Mouse (Mus musculus): ENCODE measurements around the gene Kirrel. TPM values are rescaled to one million over a fixed set of nuclear protein-coding genes. Genes with fewer than 3 reads are reported as not detected.

Gene Kirrel
- total and polyA plus RNA-seq, 2 experiments from 2014 or later: 2.9 to 11.3 TPM

DNA sequence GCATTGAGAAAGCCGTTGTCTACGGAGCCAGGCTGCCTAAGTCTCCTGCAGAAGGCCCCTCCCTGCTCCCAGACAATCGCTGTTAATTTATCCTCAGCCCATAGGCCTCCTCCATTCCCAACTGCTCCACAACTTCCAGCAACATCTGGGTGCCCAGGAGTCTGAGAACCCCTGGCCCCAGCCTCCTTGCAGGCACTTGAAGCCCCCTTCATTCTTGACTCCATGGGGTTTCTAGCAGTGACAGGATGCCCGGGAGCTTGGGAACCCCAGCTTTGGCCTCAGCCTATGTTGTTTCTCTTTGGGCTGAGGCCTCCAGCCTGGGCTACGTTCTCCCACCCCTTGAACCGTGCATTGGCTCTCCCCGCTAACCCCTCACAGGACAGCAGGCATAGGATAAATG lies 98.4 kb downstream of the Kirrel start:
- DNase-seq (ENCODE audit: low spot score) (no peak), ATAC-seq (no peak)
- Histone ChIP-seq H3K36me3 (ENCODE audit: insufficient read depth, low read length) (no peaks in the 10 kb centered on the region), H3K9me3 (ENCODE audit: low read length) (no peaks in the 10 kb centered on the region), H3K27me3 (ENCODE audit: insufficient read depth, low read length) (no peaks in the 10 kb centered on the region), H3K27ac (no peak overlapping the region), H3K4me3 (ENCODE audit: low read length) (no peak overlapping the region), H3K9ac (replicated peaks; ENCODE audit: low read length) (no peak overlapping the region), H3K4me2 (ENCODE audit: low read depth, low read length) (no peak overlapping the region), H3K4me1 (ENCODE audit: insufficient read depth, low read length) (no peaks in the 10 kb centered on the region)
- WGBS: 82% methylated on average over 7 of the region's 7 CpGs
- TF ChIP-seq CTCF (IDR thresholded peaks at IDR 0.05; ENCODE audit: low read depth): no peak

DNA sequence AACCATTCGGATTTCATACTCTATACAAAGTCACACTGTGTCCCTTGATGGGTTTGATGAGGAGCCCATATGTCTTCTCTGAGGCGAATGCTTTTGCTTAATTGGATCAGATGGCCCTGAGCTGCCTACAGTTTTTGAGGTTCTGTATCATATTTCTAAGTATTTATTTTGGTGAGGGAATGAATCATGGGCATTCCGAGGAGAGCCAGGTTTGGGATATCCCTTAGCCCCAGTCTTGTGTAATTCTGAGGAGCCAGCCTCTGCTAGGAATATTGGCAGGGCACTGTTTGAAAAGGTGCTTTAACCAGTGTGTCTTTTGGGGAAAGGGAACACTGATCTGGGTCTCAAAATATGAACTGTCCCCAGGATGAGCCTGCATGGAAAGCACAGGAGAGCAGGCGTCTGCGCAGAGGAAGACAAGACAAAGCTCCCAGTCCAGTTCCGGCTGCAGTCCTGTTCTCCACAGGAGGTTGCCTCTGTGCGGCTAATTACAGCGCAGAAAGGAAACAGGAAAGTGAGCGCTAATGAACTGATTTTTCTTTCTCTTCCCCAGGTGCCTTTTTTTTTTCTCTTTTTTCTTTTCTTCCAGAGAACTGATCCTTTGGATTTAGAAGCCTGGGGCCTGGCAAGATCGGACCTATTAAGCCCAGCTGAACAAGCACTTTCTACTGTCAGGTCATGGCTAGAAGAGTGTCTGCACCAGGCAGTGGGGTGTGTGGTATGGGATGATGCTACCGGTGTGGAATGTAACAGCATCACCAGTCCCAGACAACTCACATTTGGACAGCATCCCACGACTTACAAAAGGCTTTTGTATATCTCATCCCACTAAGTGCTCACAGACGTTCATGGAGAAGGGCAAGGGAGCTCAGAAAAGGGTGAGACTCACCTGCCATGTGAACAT lies 101.7 kb downstream of the Kirrel start:
- peak; percentile 64; the same call in 1 of the 2 replicates for ATAC-seq
- Histone ChIP-seq H3K27ac (0 out of 2 replicates have a peak overlapping the region, but pooled peaks have one; percentile 11), H3K4me3 (ENCODE audit: low read length) (no peak overlapping the region), H3K4me1 (ENCODE audit: insufficient read depth, low read length) (no peaks in the 10 kb centered on the region), H3K36me3 (ENCODE audit: insufficient read depth, low read length) (no peaks in the 10 kb centered on the region), H3K4me2 (ENCODE audit: low read depth, low read length) (no peak overlapping the region; the same call in 1 of the 2 replicates), H3K9ac (replicated peaks; ENCODE audit: low read length) (no peak overlapping the region), H3K27me3 (ENCODE audit: insufficient read depth, low read length) (no peaks in the 10 kb centered on the region), H3K9me3 (ENCODE audit: low read length) (no peaks in the 10 kb centered on the region)
- WGBS: 27% methylated on average over 13 of the region's 13 CpGs
- TF ChIP-seq CTCF (IDR thresholded peaks at IDR 0.05; ENCODE audit: low read depth): no peak
- peak; percentile 55 for DNase-seq (ENCODE audit: low spot score)

DNA sequence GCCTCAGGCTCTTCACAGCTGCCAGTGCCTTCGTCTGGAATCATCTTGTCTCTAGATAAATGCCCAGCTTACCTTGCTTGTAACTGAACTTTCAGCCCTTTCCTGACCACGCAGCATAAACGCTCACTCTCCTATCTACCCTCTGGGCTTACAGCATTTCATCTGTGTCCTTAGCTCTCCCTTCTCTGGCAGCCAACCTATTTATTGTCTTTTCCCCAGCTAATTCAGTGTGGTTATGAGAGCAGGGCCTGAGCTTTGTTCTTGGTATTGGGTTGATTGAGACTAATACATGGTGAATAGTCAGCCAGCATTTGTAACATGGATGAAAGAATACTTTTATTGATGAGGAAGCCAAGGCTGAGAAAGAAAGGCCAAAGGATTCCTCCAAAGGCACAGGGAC lies 102.4 kb downstream of the Kirrel start:
- Histone ChIP-seq H3K4me3 (ENCODE audit: low read length) (no peak overlapping the region), H3K4me1 (ENCODE audit: insufficient read depth, low read length) (no peaks in the 10 kb centered on the region), H3K36me3 (ENCODE audit: insufficient read depth, low read length) (no peaks in the 10 kb centered on the region), H3K27me3 (ENCODE audit: insufficient read depth, low read length) (no peaks in the 10 kb centered on the region), H3K27ac (0 out of 2 replicates have a peak overlapping the region, but pooled peaks have one; percentile 11), H3K4me2 (ENCODE audit: low read depth, low read length) (no peak overlapping the region), H3K9ac (replicated peaks; ENCODE audit: low read length) (no peak overlapping the region), H3K9me3 (ENCODE audit: low read length) (no peaks in the 10 kb centered on the region)
- WGBS: 69% methylated on average over 3 of the region's 3 CpGs
- no peak for ATAC-seq
- DNase-seq (ENCODE audit: low spot score): no peak
- TF ChIP-seq CTCF (IDR thresholded peaks at IDR 0.05; ENCODE audit: low read depth): no peak

GRCm38 (mm10) chr3:87067396-87067975 lies 107.1 kb downstream of the Kirrel start:
- Histone ChIP-seq H3K4me3 (ENCODE audit: low read length) (no peak overlapping the region), H3K36me3 (ENCODE audit: insufficient read depth, low read length) (no peaks in the 10 kb centered on the region), H3K27ac (no peak overlapping the region), H3K27me3 (ENCODE audit: insufficient read depth, low read length) (no peaks in the 10 kb centered on the region), H3K4me1 (ENCODE audit: insufficient read depth, low read length) (no peaks in the 10 kb centered on the region), H3K9ac (replicated peaks; ENCODE audit: low read length) (no peak overlapping the region), H3K4me2 (ENCODE audit: low read depth, low read length) (no peak overlapping the region), H3K9me3 (ENCODE audit: low read length) (no peaks in the 10 kb centered on the region)
- 87% methylated on average over 8 of the region's 8 CpGs for whole genome bisulfite sequencing
- TF ChIP-seq CTCF (IDR thresholded peaks at IDR 0.05; ENCODE audit: low read depth): no peak
- DNase-seq (ENCODE audit: low spot score) (no peak), ATAC-seq (no peak)

GRCm38 (mm10) chr3:87053939-87054338 lies 120.6 kb downstream of the Kirrel start:
- H3K36me3 ChIP-seq (ENCODE audit: insufficient read depth, low read length): no peaks in the 10 kb centered on the region
- TF ChIP-seq CTCF (IDR thresholded peaks at IDR 0.05; ENCODE audit: low read depth): no peak
- H3K27me3 ChIP-seq (ENCODE audit: insufficient read depth, low read length): no peaks in the 10 kb centered on the region
- H3K27ac ChIP-seq: no peak overlapping the region
- no peak overlapping the region for H3K4me3 ChIP-seq (ENCODE audit: low read length)
- no peak overlapping the region for H3K4me2 ChIP-seq (ENCODE audit: low read depth, low read length)
- DNase-seq (ENCODE audit: low spot score) (no peak), ATAC-seq (no peak)
- H3K4me1 ChIP-seq (ENCODE audit: insufficient read depth, low read length): no peaks in the 10 kb centered on the region
- 74% methylated on average over 1 of the region's 1 CpGs for WGBS
- no peak overlapping the region for H3K9ac ChIP-seq (replicated peaks; ENCODE audit: low read length)
- H3K9me3 ChIP-seq (ENCODE audit: low read length): no peaks in the 10 kb centered on the region

DNA sequence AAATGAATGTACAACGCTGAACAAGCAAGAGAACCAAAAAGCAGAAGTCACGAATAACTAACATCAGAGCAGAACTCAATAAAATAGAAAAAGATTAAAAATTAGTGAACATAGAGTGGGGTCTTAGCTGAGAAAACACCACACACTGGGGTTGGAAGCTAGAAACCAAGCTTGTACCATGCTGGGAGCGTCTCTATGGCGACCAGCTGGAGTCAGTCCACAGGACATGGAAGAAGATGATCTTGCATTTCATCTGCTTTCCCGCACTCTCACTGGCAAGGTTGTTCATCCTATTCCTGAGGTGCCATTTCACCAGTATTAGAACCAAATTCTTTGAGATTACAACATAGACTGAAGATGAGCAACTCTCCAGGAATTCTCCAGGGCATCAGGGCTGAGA lies 126.7 kb downstream of the Kirrel start:
- Histone ChIP-seq H3K27ac (no peak overlapping the region), H3K9me3 (ENCODE audit: low read length) (no peaks in the 10 kb centered on the region), H3K27me3 (ENCODE audit: insufficient read depth, low read length) (no peaks in the 10 kb centered on the region), H3K9ac (replicated peaks; ENCODE audit: low read length) (no peak overlapping the region), H3K4me1 (ENCODE audit: insufficient read depth, low read length) (no peaks in the 10 kb centered on the region), H3K4me3 (ENCODE audit: low read length) (no peak overlapping the region), H3K4me2 (ENCODE audit: low read depth, low read length) (no peak overlapping the region), H3K36me3 (ENCODE audit: insufficient read depth, low read length) (no peaks in the 10 kb centered on the region)
- TF ChIP-seq CTCF (IDR thresholded peaks at IDR 0.05; ENCODE audit: low read depth): no peak
- ATAC-seq (no peak), DNase-seq (ENCODE audit: low spot score) (peak; percentile 43)
- WGBS: 76% methylated on average over 5 of the region's 5 CpGs

GRCm38 (mm10) chr3:87041733-87042132 lies 132.8 kb downstream of the Kirrel start:
- no peak for ATAC-seq
- Histone ChIP-seq H3K9me3 (ENCODE audit: low read length) (no peaks in the 10 kb centered on the region), H3K4me1 (ENCODE audit: insufficient read depth, low read length) (no peaks in the 10 kb centered on the region), H3K27me3 (ENCODE audit: insufficient read depth, low read length) (no peaks in the 10 kb centered on the region), H3K4me3 (ENCODE audit: low read length) (no peak overlapping the region), H3K27ac (no peak overlapping the region), H3K36me3 (ENCODE audit: insufficient read depth, low read length) (no peaks in the 10 kb centered on the region), H3K4me2 (ENCODE audit: low read depth, low read length) (no peak overlapping the region), H3K9ac (replicated peaks; ENCODE audit: low read length) (no peak overlapping the region)
- DNase-seq (ENCODE audit: low spot score): no peak
- 81% methylated on average over 2 of the region's 2 CpGs for WGBS
- TF ChIP-seq CTCF (IDR thresholded peaks at IDR 0.05; ENCODE audit: low read depth): no peak
